Mouse (Mus musculus): ENCODE data around the gene Def6.

DNA sequence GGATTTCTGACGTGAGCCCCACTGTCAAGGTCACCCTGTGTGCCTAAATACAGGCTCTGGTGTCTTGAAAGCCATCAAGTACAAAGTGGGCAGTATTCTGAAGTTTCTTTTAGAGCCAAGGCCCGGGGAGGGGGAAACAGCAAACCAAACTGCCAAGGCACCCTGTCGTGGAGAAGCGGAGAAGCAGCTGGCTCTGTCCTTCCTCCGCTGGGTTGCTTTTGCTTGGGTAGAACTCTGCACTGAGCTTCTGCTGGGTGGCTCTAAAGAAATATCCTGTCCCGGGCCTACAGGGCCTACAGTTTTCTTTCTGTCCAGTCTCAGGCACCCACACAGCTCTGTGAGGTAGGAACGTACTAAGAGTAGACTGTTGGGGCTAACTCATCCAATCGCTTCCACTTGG, 486 bp upstream of the Def6 start:
- no peak for TF ChIP-seq CTCF (conservative IDR thresholded peaks at IDR 0.05 in 1 of 2, IDR thresholded peaks at IDR 0.05 in 1 of 2; ENCODE audit: low read depth in 2 of 2, low read length in 2 of 2)
- TF ChIP-seq JUND (conservative IDR thresholded peaks at IDR 0.05; ENCODE audit: low read depth, low read length): no peak
- no peak for TF ChIP-seq GABPA (IDR thresholded peaks at IDR 0.05; ENCODE audit: insufficient replicate concordance, low read depth, low read length)
- no peak for TF ChIP-seq ZKSCAN1 (IDR thresholded peaks at IDR 0.05; ENCODE audit: borderline replicate concordance, low read depth, low read length)
- TF ChIP-seq POLR2A (IDR thresholded peaks at IDR 0.05; ENCODE audit: low read depth, low read length): no peak
- TF ChIP-seq UBTF (IDR thresholded peaks at IDR 0.05; ENCODE audit: low read depth, low read length): no peak
- no peak for TF ChIP-seq CHD2 (IDR thresholded peaks at IDR 0.05; ENCODE audit: low read length)
- no peak for TF ChIP-seq USF1 (IDR thresholded peaks at IDR 0.05; ENCODE audit: low read depth, low read length)
- no peak for TF ChIP-seq HCFC1 (IDR thresholded peaks at IDR 0.05; ENCODE audit: low read depth, low read length)
- TF ChIP-seq IRF4 (IDR thresholded peaks at IDR 0.05; ENCODE audit: low read depth, low read length): no peak
- no peak for TF ChIP-seq CHD1 (IDR thresholded peaks at IDR 0.05; ENCODE audit: low read depth, low read length)
- no peak for TF ChIP-seq SIN3A (IDR thresholded peaks at IDR 0.05; ENCODE audit: low read length)
- TF ChIP-seq MYC (IDR thresholded peaks at IDR 0.05; ENCODE audit: low read depth, low read length): no peak
- no peak for TF ChIP-seq TBP (conservative IDR thresholded peaks at IDR 0.05; ENCODE audit: low read depth, low read length)
